Mouse (Mus musculus) right cerebral cortex, postnatal 4 days (tissue): ENCODE results near the gene Ddi1.
"Not testable (repeated sequence)": the region's sequence is repeated elsewhere in the genome, so short reads cannot be mapped to it uniquely, and the experiment has no call there.

Experiments
- DNase-seq: peaks from one replicate; pipeline ENCODE4 v3.0.0-alpha.2; 2022

Gene Ddi1

GRCm38 (mm10) chr9:6269796-6270280 lies at the start of gene Ddi1:
TSS of gene Ddi1 (minus strand) at chr9:6269846.
- DNase-seq, result no peak

GRCm38 (mm10) chr9:6317114-6317513 lies 47.5 kb upstream of the Ddi1 start:
- no peak for DNase-seq

GRCm38 (mm10) chr9:6305847-6306246 lies 36.2 kb upstream of the Ddi1 start:
- DNase-seq, result no peak

- no peak for DNase-seq
Observed at GRCm38 (mm10) chr9:6304590-6304989, 34.9 kb upstream of the Ddi1 start.

- DNase-seq, result no peak
Observed at GRCm38 (mm10) chr9:6302050-6302449, 32.4 kb upstream of the Ddi1 start.

- DNase-seq, result no peak
Observed at GRCm38 (mm10) chr9:6298547-6298946, 28.9 kb upstream of the Ddi1 start.

- DNase-seq, result no peak
Observed at GRCm38 (mm10) chr9:6289211-6289696, 19.6 kb upstream of the Ddi1 start.

- DNase-seq, result no peak
Observed at GRCm38 (mm10) chr9:6286770-6287169, 17.1 kb upstream of the Ddi1 start.

GRCm38 (mm10) chr9:6277526-6277925 lies 7.9 kb upstream of the Ddi1 start:
- DNase-seq, result no peak

- DNase-seq, result no peak
Observed at GRCm38 (mm10) chr9:6276395-6276794, 6.7 kb upstream of the Ddi1 start.

- no peak for DNase-seq
Observed at GRCm38 (mm10) chr9:6264820-6265219, 4.8 kb downstream of the Ddi1 start.

- DNase-seq, result no peak
Observed at GRCm38 (mm10) chr9:6257072-6257471, 12.6 kb downstream of the Ddi1 start.

- DNase-seq, result no peak
Observed at GRCm38 (mm10) chr9:6251990-6252389, 17.7 kb downstream of the Ddi1 start.

- no peak for DNase-seq
Observed at GRCm38 (mm10) chr9:6250320-6250719, 19.3 kb downstream of the Ddi1 start.

GRCm38 (mm10) chr9:6235982-6236381 lies 33.7 kb downstream of the Ddi1 start:
- not testable (repeated sequence) for DNase-seq

- no peak for DNase-seq
Observed at GRCm38 (mm10) chr9:6217505-6217904, 52.1 kb downstream of the Ddi1 start.

GRCm38 (mm10) chr9:6212862-6213261 lies 56.8 kb downstream of the Ddi1 start:
- DNase-seq, result no peak
